Mouse (Mus musculus) B cell, adult 2 months (primary cell): ENCODE data around the gene Rilp.

Experiments used
- DNase-seq, 2 experiments: peaks; one replicate each; pipeline ENCODE4 v3.0.0; 2022

Rilp gene

GRCm38 (mm10) chr11:75534286-75535033 is 24.6 kb downstream of the Rilp start:
- DNase-seq: no peak

DNA sequence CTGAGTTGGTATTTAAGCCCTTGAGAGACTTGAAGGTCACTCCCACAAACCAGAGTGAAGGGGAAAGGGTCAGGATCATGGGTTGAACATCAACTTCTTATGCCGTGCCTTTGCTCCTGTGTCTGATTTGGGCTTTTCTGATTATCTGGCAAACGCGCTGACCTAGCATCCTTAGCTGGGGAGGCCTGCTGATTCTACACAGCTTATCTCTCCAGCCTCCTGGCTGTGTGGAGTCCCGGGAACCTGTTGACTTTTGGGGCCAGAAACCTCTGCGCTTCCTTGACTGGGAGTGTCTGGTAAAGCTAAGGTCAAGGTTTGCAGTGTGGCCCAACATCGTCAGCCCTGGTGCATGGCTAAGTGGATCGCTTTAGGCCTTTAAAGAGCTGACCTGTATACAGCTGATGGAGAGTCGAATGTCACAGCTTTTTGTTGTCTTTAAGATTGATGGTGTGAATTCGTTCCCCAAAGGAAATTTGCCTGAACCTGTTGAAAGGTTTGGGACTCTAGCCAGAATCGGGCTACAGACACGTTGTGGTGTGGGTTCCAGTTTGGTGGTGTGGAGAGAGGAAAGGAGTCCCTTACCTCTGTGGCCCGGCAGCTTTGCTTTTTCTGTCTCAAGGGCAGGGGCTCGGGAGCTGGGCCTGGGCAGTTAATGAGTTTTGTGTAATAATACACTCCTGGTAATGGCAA is 25.4 kb downstream of the Rilp start:
- no peak for DNase-seq

DNA sequence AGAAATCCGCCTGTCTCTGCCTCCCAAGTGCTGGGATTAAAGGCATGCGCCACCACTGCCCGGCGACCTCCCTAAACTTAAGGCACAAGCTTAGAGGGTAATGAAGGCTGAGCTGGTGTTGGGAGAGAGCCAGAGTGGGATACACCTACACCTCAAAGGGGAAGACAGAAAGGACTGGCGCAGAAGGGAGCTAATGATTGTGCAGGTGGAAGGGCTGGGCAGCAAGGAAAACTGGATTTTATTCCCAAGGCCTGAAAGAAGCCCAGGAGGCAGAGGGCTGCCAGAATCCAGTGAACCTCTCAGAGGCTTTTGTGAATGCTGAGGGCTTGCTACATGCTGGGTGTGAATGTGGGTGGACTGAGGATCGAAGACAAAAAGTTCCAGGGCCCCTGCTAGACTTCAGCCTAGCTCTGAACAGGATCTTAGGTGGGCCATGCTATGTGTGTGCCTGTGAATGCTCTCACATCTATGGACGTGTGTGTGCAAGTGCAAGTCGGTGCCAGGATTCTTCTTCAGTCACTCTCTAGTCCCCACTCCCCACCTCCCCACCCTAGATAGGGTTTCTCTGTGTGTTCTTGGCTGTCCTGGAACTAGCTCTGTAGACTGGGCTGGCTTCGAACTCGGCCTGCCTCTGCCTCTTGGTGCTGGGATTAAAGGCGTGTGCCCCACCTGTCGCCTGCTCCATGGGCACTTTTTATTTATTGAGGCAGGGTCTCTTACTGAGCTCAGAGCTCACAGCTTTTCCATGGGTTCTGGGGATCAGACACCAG is 26.5 kb downstream of the Rilp start:
- DNase-seq: no peak

DNA sequence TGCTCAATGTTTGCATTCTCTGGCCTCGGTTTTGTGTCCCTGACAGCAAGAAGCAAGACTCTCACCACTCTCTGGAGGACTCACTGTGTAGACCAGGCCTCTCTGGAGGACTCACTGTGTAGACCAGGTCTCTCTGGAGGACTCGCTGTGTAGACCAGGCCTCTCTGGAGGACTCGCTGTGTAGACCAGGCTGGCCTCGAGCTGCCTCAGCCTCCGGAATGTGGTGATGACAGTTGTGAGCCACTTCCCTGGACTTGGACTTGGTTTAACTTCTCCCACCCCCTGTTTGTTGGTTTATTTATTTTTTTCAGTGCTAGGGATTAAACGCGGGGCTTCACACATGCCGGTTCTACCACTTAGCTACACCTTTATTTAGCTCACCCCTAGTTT is 27.1 kb downstream of the Rilp start:
- DNase-seq: no peak

DNA sequence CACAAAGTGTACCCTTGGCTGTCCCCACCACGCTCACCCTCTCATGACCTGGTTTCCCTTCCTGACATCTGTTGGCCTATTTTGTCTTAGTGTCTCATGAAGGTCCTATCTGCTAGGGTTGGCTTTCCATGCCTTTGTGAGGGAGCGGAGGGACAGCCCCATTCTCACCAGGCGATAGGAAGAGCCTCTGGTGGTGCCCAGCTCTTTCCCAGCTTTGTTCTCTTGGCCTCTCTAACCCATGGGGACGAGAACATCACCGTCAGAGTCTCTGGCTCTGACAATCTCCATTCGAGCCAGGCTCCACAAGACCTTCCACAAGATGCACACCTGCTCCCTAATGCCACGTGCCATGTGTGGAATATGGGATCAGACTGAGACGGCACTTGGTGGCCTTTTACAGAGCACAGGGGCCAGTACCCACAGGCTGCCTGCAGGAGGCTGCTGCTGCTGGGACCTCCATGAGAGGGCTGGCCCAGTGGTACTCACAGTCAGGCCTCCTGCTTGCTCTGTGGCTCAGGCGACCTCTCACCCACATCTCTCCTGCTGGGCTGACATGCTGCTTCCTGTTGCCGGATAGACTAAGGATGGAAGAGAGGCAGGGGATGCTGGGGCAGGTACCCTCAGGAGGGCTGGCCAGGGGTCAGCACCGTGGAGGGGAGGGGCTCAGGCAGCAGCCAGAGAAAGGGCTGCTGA is 27.7 kb downstream of the Rilp start:
- no peak for DNase-seq

GRCm38 (mm10) chr11:75538184-75538969 is 28.5 kb downstream of the Rilp start:
- no peak for DNase-seq

GRCm38 (mm10) chr11:75538970-75539299 is 29.0 kb downstream of the Rilp start:
- DNase-seq: no peak

- DNase-seq: no peak
Observed at GRCm38 (mm10) chr11:75540209-75540608, 30.3 kb downstream of the Rilp start.

DNA sequence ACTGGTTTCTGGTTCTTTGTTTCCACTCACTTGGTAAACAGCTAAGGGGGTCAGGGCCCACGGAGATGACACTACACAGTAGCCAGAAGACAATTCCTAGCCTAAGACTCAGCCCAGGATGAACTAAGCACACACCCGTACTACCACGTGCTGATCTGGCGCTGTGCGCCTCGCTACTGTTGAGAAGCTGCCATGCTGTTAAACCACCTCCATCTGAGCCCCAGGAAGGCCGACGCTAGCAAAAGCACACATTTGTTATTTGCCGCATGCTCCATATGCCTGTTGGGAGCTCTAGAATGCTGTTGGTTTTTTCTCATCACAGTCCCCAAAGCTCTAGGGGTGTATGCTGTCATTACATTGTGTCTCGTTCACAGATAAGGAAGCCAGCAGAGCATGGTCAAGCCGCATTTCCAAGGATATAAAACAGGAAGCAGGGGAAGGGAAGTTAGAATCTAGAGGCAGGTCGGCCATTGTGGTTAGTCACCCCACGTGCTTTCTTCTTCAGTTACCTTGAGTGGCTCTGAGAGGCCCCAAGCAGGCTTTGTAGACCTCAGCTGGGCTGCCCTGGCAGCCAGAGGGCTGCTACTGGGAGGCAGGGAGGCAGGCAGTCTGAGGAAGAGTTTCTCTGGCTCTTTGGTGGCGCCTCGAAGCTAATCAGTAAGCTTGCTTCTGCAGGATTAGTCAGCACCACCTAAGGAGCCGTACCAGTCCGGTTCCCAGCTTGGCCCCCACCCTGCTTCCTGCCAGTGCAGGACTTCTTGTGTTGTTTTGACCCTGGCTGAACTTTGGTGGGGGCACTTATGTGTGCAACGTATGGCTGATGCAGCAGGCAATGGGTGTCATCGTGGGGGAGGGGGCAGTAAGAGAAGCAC is 31.1 kb downstream of the Rilp start:
- peak; percentile 11 to 15 for DNase-seq

- DNase-seq: no peak
Observed at GRCm38 (mm10) chr11:75544713-75545112, 34.8 kb downstream of the Rilp start.

GRCm38 (mm10) chr11:75546057-75546456 is 36.2 kb downstream of the Rilp start:
- DNase-seq: no peak

DNA sequence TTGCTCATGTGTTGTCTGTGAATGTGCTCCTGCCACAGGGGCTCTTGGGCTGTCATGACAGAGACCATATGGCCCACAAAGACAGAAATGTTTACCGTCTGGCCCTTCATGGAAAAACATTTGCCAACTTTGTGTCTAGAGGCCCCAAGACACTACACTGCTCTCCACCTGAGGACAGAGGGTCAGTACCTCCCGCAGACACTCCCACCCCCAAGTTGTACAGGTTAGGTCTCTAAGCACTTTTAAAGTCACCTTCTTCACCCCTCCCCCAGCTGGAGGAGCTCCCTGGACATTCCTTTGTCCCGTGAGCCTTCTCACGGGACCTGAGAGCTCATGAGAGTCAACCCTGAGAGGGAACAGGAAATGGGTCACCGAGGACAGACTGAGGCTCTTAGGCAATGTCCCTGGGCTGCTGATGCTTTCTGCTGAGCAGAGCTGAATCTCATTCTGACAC is 39.8 kb downstream of the Rilp start:
- DNase-seq: no peak

DNA sequence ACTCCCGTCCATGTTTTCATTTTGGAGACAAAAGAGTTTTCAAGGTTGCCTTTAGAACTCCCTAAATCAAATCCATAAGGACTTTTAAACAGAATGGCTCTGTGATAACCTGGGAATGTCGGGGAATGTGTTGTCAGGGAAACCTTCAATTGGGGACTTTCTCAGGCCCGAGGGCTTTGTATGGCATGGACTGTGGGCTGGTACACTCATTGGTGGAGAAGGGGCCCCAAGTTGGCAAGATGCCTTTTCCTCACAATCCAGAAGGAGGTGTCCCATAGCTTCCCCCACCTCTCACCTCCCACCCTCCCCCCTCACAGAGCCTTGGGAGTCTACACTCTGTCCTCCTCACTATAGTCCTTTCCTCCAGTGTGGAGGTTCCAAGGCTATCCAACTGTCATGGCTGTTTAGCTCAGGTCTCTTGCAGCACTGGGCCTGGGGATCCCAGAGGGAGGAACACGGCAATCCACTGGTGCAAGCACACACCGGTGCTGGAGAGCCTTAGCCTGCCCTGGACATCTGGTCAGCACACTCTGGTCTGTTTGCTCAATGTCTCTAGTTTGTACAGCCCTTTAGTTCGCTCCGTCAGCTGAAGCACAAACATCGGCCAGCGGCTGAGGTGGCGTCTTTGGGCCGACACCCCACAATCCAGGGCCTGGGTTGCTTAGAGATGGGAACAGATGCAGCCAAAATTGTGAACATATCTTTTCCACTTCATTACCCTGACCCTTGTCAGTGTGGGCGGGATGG is 40.5 kb downstream of the Rilp start:
- no peak for DNase-seq

DNA sequence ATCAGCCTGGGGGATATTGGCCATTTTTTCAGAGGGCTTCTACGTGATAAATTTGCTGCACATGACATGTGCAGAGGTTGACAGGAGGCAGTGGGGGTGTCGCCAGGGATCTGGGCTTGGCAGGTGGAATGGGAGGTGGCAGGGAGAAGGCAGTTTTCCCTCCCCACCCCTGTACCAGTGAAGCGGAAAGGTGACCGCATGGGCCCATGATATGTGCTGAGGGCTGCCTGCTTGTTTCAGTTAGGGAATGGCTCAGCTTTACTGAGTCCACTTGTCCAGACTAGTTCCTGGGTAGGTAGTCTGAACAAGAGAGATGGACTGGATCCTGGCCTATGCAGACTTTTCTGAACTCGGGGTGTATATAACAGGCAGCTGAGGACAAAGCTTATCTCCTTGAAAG is 41.4 kb downstream of the Rilp start:
- DNase-seq: no peak

DNA sequence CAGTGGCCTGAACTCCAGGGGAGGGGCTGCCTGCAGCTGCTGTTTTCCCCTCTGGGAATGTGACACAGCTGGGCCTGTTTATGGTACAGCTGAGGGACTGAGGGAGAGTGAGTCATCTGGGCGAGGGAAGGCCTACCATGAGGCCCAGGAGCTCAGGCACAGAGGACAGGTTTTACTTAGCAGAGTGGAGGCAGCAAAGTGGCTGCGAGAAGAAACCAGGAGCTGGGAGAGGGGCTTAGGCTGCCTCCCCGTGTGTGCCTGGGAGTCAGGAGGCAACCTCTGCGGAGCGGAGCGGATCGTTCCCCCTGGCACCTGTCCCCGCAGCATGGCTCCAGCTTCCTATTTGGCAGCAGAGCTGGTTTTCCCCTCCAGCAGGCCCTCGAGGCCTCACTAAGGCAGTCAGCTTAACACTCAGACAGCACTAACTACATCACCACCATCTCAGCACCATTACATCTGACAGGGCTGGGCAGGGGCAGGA is 42.1 kb downstream of the Rilp start:
- DNase-seq: no peak

- no peak for DNase-seq
Observed at GRCm38 (mm10) chr11:75552906-75553482, 43.1 kb downstream of the Rilp start.

DNA sequence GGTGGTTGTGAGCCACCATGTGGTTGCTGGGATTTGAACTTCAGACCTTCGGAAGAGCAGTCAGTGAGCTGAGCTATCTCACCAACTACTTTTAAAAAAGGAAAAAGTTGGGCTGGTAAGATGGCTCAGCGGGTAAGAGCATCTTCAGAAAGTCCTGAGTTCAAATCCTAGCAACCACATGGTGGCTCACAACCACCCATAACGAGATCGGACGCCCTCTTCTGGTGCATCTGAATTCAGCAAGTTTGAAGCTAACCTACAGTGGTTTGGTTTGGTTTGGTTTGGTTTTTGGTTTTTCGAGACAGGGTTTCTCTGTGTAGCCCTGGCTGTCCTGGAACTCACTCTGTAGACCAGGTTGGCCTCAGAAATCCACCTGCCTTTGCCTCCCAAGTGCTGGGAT is 46.1 kb downstream of the Rilp start:
- peak in 1 of 2 experiments; percentile 15 for DNase-seq

DNA sequence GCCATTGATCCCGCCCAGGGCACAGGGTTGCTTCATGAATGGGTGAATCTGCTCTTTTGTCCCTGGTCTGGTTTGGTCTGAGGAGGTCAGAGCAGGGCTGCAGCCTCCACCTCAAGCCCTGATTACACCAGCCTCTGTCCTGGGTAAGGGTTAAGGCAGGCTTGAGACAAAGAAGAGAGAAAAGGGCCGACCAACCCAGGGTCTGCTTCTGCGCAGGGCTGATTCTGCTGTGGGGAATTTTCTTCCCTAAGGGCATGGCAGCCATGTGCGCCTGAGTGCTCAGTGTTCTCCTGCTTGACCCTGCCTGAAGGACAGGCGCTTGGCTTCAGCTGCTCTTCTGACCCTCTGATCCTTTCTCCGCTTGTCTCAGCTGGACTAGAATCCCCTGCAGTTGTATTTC is 47.2 kb downstream of the Rilp start:
- no peak for DNase-seq

GRCm38 (mm10) chr11:75558101-75558500 is 48.2 kb downstream of the Rilp start:
- peak; percentile 69 to 73 for DNase-seq
